Mouse (Mus musculus) neutrophil, adult 5-6 weeks (primary cell): Measurements from ENCODE around the gene Plxnc1. TPM values are rescaled to one million over a fixed set of nuclear protein-coding genes. Genes with fewer than 3 reads are reported as not detected.

Experiments
- ATAC-seq: fragments of 151-379, 151-347 bp; 2 replicates; pipeline ENCODE4 v1.8.0; 2017; ENCODE audit warnings: mild to moderate bottlenecking, moderate TSS enrichment; ENCODE audit not compliant: insufficient number of reproducible peaks, poor library complexity, low FRiP score, severe bottlenecking; ENCODE audit errors: extremely low read depth
- total RNA-seq: library from RNA; stranded (forward); fragments of 200-1000 nt; gene quantifications from 2 replicates; pipeline ENCODE4 v1.2.3, GENCODE M21; 2017

Gene Plxnc1
- total RNA-seq, result 37.8 and 47.5 TPM in 2 replicates

GRCm38 (mm10) chr10:94944691-94945205 lies at the start of gene Plxnc1:
Gene Plxnc1, minus strand, starts transcription at chr10:94944835.
- ATAC-seq, result peak; percentile 20

GRCm38 (mm10) chr10:94992127-94992526 lies 47.5 kb upstream of the Plxnc1 start:
- ATAC-seq, result peak; percentile 76

- ATAC-seq, result peak; percentile 62; the same call in 1 of the 2 replicates
Measured at GRCm38 (mm10) chr10:94991564-94992097, 47.0 kb upstream of the Plxnc1 start.

GRCm38 (mm10) chr10:94990768-94991563 lies 46.3 kb upstream of the Plxnc1 start:
- ATAC-seq, result no peak

GRCm38 (mm10) chr10:94989321-94989720 lies 44.7 kb upstream of the Plxnc1 start:
- ATAC-seq, result no peak

GRCm38 (mm10) chr10:94985103-94985502 lies 40.5 kb upstream of the Plxnc1 start:
- no peak for ATAC-seq

GRCm38 (mm10) chr10:94982528-94982927 lies 37.9 kb upstream of the Plxnc1 start:
- no peak for ATAC-seq

GRCm38 (mm10) chr10:94981466-94982138 lies 37.0 kb upstream of the Plxnc1 start:
- ATAC-seq, result no peak

- ATAC-seq, result no peak
Measured at GRCm38 (mm10) chr10:94978265-94978822, 33.7 kb upstream of the Plxnc1 start.

GRCm38 (mm10) chr10:94976329-94976728 lies 31.7 kb upstream of the Plxnc1 start:
- no peak for ATAC-seq

GRCm38 (mm10) chr10:94975099-94975496 lies 30.5 kb upstream of the Plxnc1 start:
- no peak for ATAC-seq

- ATAC-seq, result no peak
Measured at GRCm38 (mm10) chr10:94974345-94975098, 29.9 kb upstream of the Plxnc1 start.

- ATAC-seq, result no peak
Measured at GRCm38 (mm10) chr10:94971625-94972161, 27.1 kb upstream of the Plxnc1 start.

GRCm38 (mm10) chr10:94970221-94970620 lies 25.6 kb upstream of the Plxnc1 start:
- ATAC-seq, result no peak

- no peak for ATAC-seq
Measured at GRCm38 (mm10) chr10:94967468-94967867, 22.8 kb upstream of the Plxnc1 start.

- ATAC-seq, result no peak
Measured at GRCm38 (mm10) chr10:94966789-94967188, 22.2 kb upstream of the Plxnc1 start.

- ATAC-seq, result no peak
Measured at GRCm38 (mm10) chr10:94965093-94965492, 20.5 kb upstream of the Plxnc1 start.

GRCm38 (mm10) chr10:94962005-94962404 lies 17.4 kb upstream of the Plxnc1 start:
- no peak for ATAC-seq

- ATAC-seq, result no peak
Measured at GRCm38 (mm10) chr10:94961283-94961682, 16.6 kb upstream of the Plxnc1 start.
